Mouse (Mus musculus): ENCODE data around the gene Abtb2.

Abtb2 gene

DNA sequence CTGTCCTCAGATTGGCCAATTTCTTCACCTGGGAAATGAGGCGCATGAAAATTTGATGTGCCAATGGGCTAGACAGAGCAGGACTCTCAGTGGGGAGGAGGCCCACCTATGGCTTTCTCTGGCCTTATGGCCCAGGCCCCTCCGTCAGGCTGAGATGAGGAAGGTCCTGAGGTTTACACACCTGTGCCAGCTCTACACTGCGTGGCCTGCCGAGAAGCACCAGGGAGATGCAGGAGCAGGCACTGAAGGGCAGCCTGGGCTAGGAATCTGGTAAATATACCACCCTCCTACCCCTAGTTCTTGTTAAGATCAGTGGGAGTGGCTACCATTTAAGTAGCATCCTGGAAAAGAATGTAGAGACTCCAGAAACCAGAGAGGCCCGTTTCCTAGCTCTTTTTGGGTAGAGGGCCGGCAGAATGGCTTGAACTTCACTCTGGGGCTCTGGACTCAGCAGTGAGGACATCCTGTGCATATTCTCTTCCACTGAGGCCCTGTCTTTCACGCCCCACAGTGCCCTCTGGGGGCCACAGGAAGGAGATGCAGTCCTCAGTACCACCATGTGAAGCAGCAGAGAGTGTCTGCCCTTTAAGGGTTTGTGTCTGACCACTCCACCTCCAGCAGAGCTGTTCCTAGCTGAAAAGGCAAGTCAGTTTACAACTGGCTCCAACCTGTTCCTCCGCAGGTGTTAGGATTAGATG lies 152.6 kb downstream of the Abtb2 start:
- CTCF ChIA-PET = interaction anchor here in 3 of 4 experiments (0.6 to 3.8 kb wide), 26 partner anchors 9 to 282 kb away, joined by 3 to 19 read pairs (median 4); partner anchors contain the start of gene Abtb2 (in 2 of the 3)
- POLR2A ChIA-PET = interaction anchor here (0.5 to 4.1 kb wide), 18 partner anchors 8 to 372 kb away, joined by 3 to 24 read pairs (median 4); partner anchors contain the start of genes Abtb2 (in 2 of the 4) and Nat10 (in 1 of the 4)

DNA sequence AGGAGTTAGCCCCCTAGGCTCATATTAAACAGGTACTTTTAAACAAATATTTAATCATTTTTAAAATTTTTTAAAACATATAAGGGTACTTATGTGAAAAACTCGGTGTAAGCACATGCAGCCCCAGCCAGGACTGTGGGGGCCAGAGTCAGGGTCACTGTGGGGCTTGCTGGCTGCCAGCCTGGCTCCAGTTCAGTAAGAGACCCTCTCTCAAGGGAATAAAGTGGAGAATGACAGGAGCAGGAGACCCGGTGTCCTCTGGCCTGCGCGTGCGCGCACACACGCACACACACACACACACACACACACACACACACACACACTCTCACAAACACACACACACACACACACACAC lies 153.2 kb downstream of the Abtb2 start:
- ChIA-PET POLR2A (interaction anchor here (0.6 to 4.1 kb wide), 14 partner anchors 9 to 373 kb away, joined by 3 to 24 read pairs (median 4); partner anchors contain the start of genes Abtb2 (in 2 of the 4) and Nat10 (in 1 of the 4)), CTCF (interaction anchor here (0.6 to 3.8 kb wide), 30 partner anchors 8 to 283 kb away, joined by 3 to 19 read pairs (median 4); partner anchors contain the start of gene Abtb2 (in 3 of the 4))

DNA sequence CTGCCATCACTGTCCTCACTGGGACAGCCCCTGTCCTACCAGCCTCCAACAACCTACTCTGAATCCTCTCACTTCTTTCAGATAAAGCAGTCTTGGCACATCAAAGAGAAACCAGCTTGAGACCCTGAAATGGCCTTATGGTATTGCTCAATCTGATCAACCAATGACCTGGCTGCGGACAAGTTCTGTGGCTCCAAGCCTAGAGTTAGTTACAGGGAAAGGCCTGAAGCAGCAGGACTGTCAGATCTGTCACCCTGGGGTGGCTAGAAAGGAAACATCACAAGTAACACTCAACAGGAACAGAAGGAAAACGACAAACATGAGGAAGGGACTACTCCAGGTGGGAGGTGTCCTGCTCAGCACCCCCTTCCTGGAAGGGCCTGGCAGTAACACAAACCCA lies 158.4 kb downstream of the Abtb2 start:
- CTCF ChIA-PET = no interaction called here
- POLR2A ChIA-PET = interaction anchor here in 1 of 4 experiments (0.7 to 2.1 kb wide), 3 partner anchors 19 to 163 kb away, joined by 3 to 6 read pairs (median 3); no protein-coding TSS in a partner anchor

DNA sequence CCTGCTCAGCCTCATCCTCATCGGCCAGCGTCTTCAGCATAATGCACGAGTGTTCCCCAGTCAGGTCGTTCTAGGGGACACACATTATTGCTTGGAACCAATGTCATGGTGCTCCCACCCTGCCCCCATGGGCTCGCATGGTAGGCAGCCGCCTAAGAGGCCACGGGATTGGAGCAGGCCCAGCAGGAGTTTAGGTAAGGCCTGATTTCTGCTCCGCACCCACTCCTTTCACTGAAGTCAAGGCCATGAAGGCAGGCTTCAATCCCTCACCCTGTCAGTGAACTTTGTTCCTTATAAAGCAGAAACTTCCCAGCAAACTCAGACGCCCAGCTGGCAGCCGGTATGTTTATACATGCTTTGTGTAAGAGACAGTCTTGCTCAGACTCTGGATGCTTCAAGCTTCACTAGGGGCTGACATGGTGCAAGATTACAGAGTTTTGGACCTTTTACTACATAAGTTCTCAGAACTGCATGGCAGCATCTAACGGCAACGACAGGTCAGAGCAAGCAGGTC lies 162.0 kb downstream of the Abtb2 start:
- POLR2A ChIA-PET = interaction anchor here in 2 of 4 experiments (0.9 to 1.7 kb wide), 5 partner anchors 10 to 82 kb away, joined by 3 to 5 read pairs (median 4); no protein-coding TSS in a partner anchor
- CTCF ChIA-PET = interaction anchor here in 3 of 4 experiments (1.0 to 1.6 kb wide), 4 partner anchors 9 to 16 kb away, joined by 3 to 4 read pairs (median 3); no protein-coding TSS in a partner anchor

DNA sequence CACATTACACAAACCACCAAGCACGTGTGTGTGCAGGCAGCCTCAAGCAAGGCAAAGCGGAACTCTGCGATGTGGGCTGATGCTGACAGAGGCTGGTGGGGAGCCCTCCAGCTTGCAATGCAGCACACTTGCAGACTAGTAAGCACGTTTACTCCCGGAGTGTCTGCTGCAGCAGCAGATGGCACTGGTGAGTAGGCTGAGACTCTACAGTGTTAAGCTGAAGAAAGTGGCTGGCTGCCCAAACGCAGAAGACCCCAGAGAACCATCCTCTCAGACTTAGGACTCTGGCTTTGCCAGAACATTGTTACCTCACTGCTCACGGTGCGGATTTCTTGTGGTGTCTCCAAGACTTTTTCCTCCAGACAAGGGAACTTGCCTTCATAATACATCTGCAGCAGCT lies 164.9 kb downstream of the Abtb2 start:
- CTCF ChIA-PET = interaction anchor here in 2 of 4 experiments (1.8 kb wide), 2 partner anchors 13 kb away, joined by 7 read pairs; no protein-coding TSS in a partner anchor

DNA sequence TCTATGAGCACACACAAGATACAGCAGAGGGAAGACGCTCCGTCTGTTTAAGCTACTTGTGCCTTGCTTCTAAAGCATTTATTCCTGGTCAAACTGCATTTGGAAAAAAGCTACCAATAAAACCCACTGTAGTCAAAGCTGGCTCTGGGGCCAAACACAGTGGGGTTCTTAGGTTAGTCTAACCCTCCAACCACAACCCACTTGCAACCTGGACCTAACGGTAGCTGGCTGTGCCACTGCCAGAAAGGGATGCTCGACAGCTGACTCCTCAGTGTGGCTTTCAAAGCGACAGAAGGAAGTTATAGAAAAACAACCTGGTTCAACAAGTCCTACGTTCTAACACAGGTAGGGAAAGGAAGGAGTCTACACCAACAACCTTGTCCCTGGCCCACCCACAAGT lies 165.3 kb downstream of the Abtb2 start:
- POLR2A ChIA-PET = interaction anchor here in 3 of 4 experiments (0.5 to 2.0 kb wide), 16 partner anchors 8 to 339 kb away, joined by 3 to 12 read pairs (median 4); partner anchors contain the start of gene Nat10 (in 2 of the 3)

More for the DNA sequence above, 164.9 kb downstream of the Abtb2 start:
- POLR2A ChIA-PET = interaction anchor here in 3 of 4 experiments (0.5 to 2.0 kb wide), 13 partner anchors 9 to 48 kb away, joined by 3 to 12 read pairs (median 5); partner anchors contain the start of gene Nat10 (in 2 of the 3)

DNA sequence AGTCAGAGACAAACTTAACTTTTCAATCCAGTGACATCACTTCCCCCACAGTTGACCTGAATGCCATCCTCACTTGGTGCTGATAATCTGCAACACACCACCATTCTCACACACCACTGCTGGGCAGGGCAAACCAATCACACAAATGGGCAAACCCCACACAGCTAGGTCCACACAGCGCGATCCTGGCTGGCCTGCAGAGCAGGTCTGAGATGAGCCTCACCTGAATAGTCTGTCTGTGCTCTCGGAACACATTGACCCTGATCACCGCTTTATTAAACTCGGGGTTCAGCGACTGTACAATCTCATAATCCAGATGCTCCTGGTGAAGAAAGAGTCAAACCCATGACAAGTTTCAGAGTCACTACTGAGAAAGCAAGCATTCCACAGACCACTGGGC lies 176.7 kb downstream of the Abtb2 start:
- POLR2A ChIA-PET = interaction anchor here in 2 of 4 experiments (1.8 to 2.6 kb wide), 3 partner anchors 11 to 18 kb away, joined by 6 to 15 read pairs (median 10); partner anchors contain the start of gene Nat10 (in 1 of the 2)
- CTCF ChIA-PET = interaction anchor here in 2 of 4 experiments (1.4 to 2.3 kb wide), 5 partner anchors 24 to 185 kb away, joined by 4 to 9 read pairs (median 8); partner anchors contain the start of gene Abtb2 (in 1 of the 2)

More for the DNA sequence above, 165.3 kb downstream of the Abtb2 start:
- CTCF ChIA-PET = interaction anchor here in 3 of 4 experiments (0.6 to 1.8 kb wide), 4 partner anchors 13 to 18 kb away, joined by 3 to 7 read pairs (median 5); no protein-coding TSS in a partner anchor

DNA sequence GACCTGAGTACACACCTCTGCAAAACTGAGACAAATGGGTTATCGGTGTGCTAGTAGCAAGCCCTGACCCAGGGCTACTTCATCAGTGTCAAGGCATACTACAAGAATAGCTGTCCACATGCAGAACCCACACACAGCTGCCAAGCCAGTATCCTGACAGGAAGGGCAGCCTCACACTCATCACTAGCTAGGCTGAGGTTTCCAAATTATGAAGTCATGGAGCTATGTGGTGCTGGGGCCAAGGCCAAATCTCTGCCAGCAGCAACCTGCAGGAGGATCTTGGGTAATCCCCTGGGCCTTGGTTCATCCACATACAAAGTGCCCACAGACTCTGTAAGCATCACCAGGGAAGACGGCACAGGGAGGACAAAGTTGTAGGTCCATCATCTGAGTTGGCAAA lies 177.4 kb downstream of the Abtb2 start:
- CTCF ChIA-PET = interaction anchor here (0.5 to 2.4 kb wide), 37 partner anchors 9 to 630 kb away, joined by 3 to 20 read pairs (median 5); partner anchors contain the start of genes Abtb2 (in 2 of the 4) and Nat10 (in 1 of the 4)
- POLR2A ChIA-PET = interaction anchor here in 3 of 4 experiments (0.8 to 6.6 kb wide), 32 partner anchors 9 to 227 kb away, joined by 3 to 90 read pairs (median 4); partner anchors contain the start of genes Abtb2 (in 3 of the 3), Nat10 (in 3 of the 3) and Caprin1 (in 1 of the 3)

DNA sequence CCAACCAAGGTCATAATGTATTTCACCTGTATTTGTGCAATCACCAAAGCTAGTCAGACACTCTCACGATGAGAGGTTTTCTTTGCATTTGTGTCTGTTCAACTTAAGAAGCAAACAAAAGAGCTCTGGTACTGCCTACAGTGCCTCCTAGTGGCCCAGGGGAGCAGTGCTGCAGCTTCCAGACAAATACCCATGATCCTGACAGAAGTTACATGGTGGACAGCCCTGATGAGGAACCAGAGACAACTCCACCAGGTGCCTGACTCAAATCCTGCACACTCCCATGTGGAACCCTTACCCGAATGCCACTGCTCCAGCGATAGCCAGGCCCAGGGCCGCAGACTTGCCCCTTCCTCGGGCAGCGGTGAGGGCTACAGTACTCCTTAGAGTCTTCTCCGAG lies 177.9 kb downstream of the Abtb2 start:
- ChIA-PET CTCF (interaction anchor here (0.5 to 2.4 kb wide), 41 partner anchors 8 to 630 kb away, joined by 3 to 20 read pairs (median 4); partner anchors contain the start of genes Abtb2 (in 2 of the 4) and Nat10 (in 1 of the 4)), POLR2A (interaction anchor here (0.5 to 6.6 kb wide), 36 partner anchors 8 to 322 kb away, joined by 3 to 90 read pairs (median 4); partner anchors contain the start of genes Abtb2 (in 3 of the 4), Nat10 (in 3 of the 4) and Caprin1 (in 1 of the 4))

DNA sequence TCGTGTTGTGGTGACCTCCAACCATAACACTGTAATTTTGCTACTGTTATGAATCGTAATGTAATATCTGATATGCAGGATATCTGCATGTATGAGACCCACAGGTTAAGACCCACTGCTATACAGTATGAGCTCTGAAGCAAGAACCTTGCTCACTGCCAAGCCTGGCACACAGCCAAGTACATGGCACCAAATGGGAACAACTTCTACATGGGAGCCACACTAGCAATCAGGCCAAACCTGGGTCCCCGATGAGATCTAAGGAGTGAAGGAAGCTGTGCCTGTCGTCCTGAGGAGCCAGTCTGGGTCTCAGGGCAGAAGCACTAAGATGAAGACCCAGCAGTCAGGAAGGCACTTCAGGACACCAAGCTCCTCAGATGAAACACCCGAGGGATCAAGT lies 179.4 kb downstream of the Abtb2 start:
- ChIA-PET POLR2A (interaction anchor here (0.6 to 6.6 kb wide), 23 partner anchors 8 to 225 kb away, joined by 3 to 90 read pairs (median 6); partner anchors contain the start of genes Abtb2 (in 2 of the 4), Caprin1 (in 2 of the 4) and Nat10 (in 1 of the 4)), CTCF (interaction anchor here in 2 of 4 experiments (1.1 to 2.4 kb wide), 6 partner anchors 11 to 289 kb away, joined by 4 to 20 read pairs (median 8); partner anchors contain the start of gene Abtb2 (in 1 of the 2))

DNA sequence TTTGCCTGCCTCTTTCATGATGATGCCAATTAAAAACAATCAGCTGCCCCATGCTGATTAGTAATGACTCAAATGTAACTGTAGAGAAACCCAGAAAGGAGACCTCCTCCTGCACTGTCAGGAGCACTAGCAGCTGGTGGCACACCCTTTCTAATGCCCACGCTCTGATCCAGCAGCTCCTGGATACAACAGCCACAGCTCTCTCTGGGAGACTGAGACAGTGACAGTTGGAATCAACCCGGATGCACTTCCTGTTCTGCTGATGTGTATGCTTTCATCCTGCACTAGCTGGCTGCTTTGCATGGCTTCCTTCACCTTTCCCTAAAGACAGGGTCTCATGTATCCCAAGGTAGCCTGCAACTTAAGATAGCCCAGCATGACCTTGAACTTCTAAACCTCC lies 180.0 kb downstream of the Abtb2 start:
- ChIA-PET POLR2A (interaction anchor here (0.5 to 6.6 kb wide), 20 partner anchors 11 to 225 kb away, joined by 3 to 90 read pairs (median 4); partner anchors contain the start of genes Abtb2 (in 2 of the 4), Caprin1 (in 1 of the 4) and Nat10 (in 1 of the 4)), CTCF (interaction anchor here in 2 of 4 experiments (0.8 to 1.1 kb wide), 2 partner anchors 289 to 306 kb away, joined by 3 to 4 read pairs; no protein-coding TSS in a partner anchor)

DNA sequence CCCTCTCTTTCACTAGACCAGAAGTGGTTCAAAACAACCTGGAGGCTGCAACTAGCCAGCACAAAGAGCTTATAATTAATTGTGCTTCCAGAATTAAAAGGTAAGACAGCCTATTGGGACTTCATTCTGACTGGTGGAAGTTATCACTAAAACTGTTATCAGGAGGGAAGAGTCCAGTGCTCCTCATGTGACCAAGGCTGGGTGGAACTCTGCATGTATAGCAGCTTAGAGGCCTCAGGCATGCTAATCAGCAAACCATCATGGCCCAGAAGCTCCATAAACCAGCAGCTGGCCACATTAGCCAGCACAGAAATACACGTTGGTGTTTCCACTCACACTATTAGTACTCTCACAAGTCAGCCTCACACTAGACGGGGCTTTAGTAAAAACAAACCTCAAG lies 180.7 kb downstream of the Abtb2 start:
- ChIA-PET CTCF (interaction anchor here in 2 of 4 experiments (0.8 kb wide), 2 partner anchors 27 to 307 kb away, joined by 3 read pairs; no protein-coding TSS in a partner anchor), POLR2A (interaction anchor here in 3 of 4 experiments (0.5 to 6.6 kb wide), 16 partner anchors 10 to 181 kb away, joined by 3 to 90 read pairs (median 4); partner anchors contain the start of genes Abtb2 (in 1 of the 3), Caprin1 (in 1 of the 3) and Nat10 (in 1 of the 3))

DNA sequence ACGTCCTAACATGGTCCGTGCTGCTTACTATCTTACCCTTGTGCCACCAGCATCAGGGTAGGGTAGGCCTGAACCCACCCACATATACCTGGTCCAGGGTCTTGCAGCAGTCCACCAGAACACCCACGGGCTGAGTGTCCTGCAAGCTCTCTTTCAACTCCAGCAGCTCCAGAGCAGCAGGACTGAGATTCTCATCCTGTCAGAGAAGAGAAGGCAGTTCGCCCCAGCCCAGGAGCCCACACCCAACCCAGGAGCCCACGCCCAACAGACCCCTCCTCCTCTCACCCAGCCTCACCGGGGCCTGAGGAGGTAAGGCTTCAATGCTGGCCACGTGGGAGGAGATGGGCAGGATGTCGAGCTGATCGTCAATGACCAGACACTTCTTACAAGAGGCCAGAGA lies 181.8 kb downstream of the Abtb2 start:
- CTCF ChIA-PET = interaction anchor here in 1 of 4 experiments (0.9 kb wide), 1 partner anchor 118 kb away, joined by 3 read pairs; no protein-coding TSS in a partner anchor
- POLR2A ChIA-PET = interaction anchor here in 3 of 4 experiments (0.6 to 6.6 kb wide), 16 partner anchors 9 to 182 kb away, joined by 3 to 90 read pairs (median 4); partner anchors contain the start of genes Abtb2 (in 2 of the 3), Nat10 (in 2 of the 3) and Caprin1 (in 1 of the 3)

DNA sequence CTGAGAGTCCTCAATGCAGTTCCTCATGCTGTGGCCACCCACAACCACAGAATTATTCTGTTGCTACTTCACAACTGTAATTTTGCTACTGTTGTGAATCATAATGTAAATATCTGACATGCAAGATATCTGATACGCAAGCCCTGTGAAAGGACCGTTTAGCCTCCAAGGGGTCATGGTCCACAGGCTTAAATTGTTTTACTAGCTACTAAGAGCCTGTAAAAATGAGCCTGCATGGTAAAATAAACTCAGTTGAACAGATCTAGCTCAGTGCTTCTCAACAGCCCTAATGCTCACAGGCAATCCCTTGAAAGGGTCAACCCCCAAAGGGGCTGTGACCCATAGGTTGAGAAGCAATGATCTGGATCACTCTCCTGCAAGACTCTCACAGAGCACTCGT lies 183.0 kb downstream of the Abtb2 start:
- POLR2A ChIA-PET = interaction anchor here (0.6 to 6.6 kb wide), 14 partner anchors 8 to 184 kb away, joined by 3 to 90 read pairs (median 4); partner anchors contain the start of genes Nat10 (in 3 of the 4), Abtb2 (in 1 of the 4) and Caprin1 (in 1 of the 4)
- CTCF ChIA-PET = interaction anchor here in 1 of 4 experiments (1.2 kb wide), 1 partner anchor 293 kb away, joined by 4 read pairs; no protein-coding TSS in a partner anchor

DNA sequence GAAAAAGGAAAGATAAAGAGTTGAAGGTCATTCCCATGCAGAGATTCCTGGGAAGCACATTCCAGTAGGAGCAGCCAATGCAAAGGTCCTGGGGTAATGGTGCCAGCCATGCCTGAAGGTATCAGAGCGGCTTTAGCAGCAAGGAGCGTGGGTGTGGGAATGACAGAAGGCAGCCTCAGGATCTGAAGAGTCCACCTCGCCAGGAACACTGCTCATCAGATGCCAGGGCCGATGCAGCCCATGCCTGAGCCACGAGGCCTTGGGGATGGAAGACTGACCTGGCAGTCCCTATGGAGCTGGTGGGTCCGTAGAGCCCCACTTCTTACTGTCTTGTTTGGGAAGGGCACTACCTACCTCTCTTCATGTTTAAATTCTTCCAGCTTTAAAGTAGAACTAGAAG lies 185.7 kb downstream of the Abtb2 start:
- POLR2A ChIA-PET = interaction anchor here in 3 of 4 experiments (0.5 to 3.6 kb wide), 12 partner anchors 7 to 60 kb away, joined by 3 to 18 read pairs (median 5); partner anchors contain the start of genes Nat10 (in 3 of the 3) and Caprin1 (in 1 of the 3)
- CTCF ChIA-PET = interaction anchor here in 2 of 4 experiments (0.6 to 1.2 kb wide), 2 partner anchors 8 to 195 kb away, joined by 3 read pairs; no protein-coding TSS in a partner anchor

DNA sequence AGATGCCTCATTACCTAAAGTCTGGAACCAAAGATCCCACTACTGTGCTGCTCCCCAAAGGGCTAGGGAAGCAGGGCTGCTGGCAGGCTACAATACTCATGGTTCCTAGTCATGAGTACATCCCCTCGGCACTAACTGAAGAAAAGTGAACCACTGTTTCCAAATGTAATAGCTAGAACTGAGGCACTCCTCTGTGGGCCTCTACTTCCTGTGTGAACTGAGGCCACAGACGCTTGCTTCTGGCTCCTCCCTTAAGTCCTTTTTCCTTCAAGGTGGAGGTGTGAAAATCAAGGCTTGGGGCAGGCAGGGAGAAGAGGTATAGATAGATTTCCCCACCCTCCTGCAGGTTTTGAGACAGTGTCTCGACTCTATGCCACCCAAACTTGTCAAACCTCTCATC lies 188.5 kb downstream of the Abtb2 start:
- ChIA-PET CTCF (interaction anchor here in 3 of 4 experiments (0.6 to 3.7 kb wide), 3 partner anchors 10 to 38 kb away, joined by 3 to 18 read pairs (median 4); no protein-coding TSS in a partner anchor), POLR2A (interaction anchor here in 1 of 4 experiments (0.6 to 3.6 kb wide), 4 partner anchors 9 to 48 kb away, joined by 4 to 18 read pairs (median 10); no protein-coding TSS in a partner anchor)

All from embryonic stem cell, embryonic (primary cell).